Mouse (Mus musculus) monocyte, adult 5-6 weeks (primary cell): ENCODE data around the gene Vstm2l. TPM values are rescaled to one million over a fixed set of nuclear protein-coding genes. Genes with fewer than 3 reads are reported as not detected.

Experiments used
- ATAC-seq: fragments of 153-309, 156-312 bp; replicated peaks from 2 replicates; pipeline ENCODE4 v1.8.0; 2017; ENCODE audit warnings: mild to moderate bottlenecking; ENCODE audit not compliant: low TSS enrichment, insufficient number of reproducible peaks, severe bottlenecking, poor library complexity, low FRiP score
- total RNA-seq: library from RNA; stranded (forward); fragments of 200-1000, 200-491, 200-594 nt; gene quantifications from 3 replicates; pipeline ENCODE4 v1.2.3, GENCODE M21; 2017

Vstm2l gene
- total RNA-seq, 1 experiment from 2014 or later, result not detected

DNA sequence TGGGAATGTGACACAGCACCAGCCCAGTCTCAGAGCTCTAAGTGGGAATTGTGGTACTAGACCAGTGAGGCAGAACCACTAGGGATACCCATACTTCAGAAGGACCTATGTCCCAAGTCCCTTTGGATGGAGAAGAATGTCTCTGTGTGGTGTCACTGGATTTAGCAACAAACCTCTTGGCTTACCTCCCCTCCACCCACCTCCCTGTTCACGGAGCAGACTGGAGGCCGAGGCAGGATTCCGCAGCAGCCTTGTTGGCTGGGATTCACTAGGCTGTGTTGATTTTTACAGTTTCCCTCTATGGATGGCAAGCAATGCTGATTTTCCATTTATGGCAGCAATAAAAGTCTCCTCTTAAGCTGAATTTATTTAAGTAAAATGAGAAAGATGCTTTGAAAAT, 12.5 kb downstream of the Vstm2l start:
- no peak for ATAC-seq

DNA sequence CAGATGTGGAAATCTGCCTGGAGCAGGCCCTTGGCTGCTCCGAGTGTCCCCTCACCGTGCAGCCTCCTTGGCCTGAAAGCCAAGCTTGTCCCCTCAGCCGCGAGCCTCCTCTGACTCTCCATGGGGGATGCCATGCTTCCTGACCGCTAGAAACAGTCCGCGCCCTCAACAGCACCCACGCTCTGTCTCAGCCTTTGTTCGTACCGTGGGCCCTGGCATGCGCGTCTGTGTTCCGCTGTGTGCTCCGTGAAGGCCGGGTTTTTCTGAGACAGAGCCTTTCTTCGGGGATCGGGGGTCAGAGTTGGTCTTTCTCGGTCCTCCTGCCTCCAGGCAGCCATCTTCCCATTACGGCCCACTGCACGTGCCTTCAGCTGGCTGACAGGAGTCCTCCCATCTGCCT, 12.9 kb downstream of the Vstm2l start:
- ATAC-seq, result no peak

GRCm38 (mm10) chr2:157927815-157928214, 13.4 kb downstream of the Vstm2l start:
- no peak for ATAC-seq

GRCm38 (mm10) chr2:157932655-157933054, 18.2 kb downstream of the Vstm2l start:
- no peak for ATAC-seq

- no peak for ATAC-seq
These were observed 21.2 kb downstream of the Vstm2l start for GRCm38 (mm10) chr2:157935444-157936171.

- ATAC-seq, result no peak
These were observed 22.2 kb downstream of the Vstm2l start for GRCm38 (mm10) chr2:157936676-157937075.

- ATAC-seq, result no peak
These were observed 26.2 kb downstream of the Vstm2l start for GRCm38 (mm10) chr2:157940586-157941185.

- ATAC-seq, result no peak
These were observed 29.2 kb downstream of the Vstm2l start for GRCm38 (mm10) chr2:157943514-157944155.

DNA sequence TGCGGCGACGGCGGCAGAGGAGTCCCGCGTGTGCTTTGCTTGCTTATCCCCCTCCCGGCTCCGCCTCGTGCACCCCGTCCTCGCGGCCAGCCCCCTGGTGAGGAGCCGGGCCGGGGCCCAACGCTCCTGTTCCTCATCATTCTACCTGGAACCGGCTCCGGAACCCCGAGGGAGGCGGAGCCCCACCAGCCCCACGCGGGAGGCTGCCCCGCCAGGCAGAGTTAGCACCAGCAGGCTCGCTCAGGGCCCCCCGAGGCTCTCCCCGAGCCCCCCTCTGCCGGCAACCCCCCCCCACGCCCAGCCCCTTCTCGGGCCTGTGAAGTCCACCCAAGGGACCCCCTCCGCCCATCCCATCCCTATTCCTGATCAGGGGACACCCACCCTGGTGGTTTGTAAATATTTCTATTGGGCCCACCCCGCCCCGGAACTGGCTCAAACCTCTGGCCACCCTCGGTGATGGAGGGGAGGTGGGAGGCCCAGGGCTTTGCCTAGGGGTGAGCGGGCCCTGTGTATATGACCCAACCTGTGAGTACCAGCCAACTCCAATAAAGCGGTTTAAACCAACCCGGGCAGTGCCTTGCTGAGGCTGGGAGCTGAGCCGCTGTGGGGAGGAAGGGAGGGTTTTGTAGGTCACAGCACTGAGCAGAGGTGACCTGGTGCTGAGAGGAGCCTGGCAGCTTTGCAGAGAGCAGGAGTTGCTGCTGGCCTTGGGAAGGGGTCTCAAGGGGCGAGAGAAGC, 29.9 kb downstream of the Vstm2l start:
- ATAC-seq, result no peak

DNA sequence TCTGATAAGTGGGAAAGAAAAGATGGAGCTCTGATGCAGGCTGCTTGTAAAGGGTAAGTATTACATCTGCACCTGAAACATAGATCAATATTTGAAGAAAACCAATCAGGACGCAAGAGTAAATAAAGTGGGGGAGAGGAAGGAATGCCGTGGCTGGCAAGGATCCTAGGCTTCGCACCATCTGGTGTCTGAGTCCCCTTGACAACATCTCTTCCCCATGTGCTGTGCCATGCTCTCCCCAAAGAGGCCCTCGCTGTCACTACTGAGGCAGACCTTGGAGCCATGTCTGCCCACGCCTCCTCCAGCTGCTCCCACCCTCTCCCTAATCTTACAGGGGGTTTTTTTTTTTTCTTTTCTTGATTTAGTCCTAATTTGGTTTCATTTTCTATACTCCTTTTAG, 39.5 kb downstream of the Vstm2l start:
- no peak for ATAC-seq

- ATAC-seq, result no peak
These were observed 43.3 kb downstream of the Vstm2l start for GRCm38 (mm10) chr2:157957707-157958108.

GRCm38 (mm10) chr2:157967856-157968255, 53.4 kb downstream of the Vstm2l start:
- no peak for ATAC-seq

DNA sequence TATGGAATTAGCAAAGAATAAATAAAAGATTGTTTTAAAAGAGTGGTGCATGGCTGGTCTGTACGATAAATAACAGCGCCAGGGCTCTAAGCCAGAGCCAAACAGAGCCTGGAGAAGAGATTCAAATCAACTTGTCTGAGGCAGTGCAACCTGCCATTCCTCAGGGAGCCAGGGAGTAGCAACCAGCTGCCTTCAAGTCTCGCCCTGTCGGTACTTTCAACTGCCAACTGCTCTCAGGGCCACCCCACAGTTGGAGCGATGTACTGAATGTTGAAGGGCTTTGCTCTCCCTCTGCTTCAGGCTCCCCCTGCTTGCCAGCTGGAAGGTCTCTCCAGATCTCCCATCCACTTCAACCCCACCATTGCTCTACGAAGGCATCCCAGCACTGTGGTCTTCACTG, 55.7 kb downstream of the Vstm2l start:
- ATAC-seq, result no peak

GRCm38 (mm10) chr2:157970669-157971068, 56.2 kb downstream of the Vstm2l start:
- ATAC-seq, result no peak

DNA sequence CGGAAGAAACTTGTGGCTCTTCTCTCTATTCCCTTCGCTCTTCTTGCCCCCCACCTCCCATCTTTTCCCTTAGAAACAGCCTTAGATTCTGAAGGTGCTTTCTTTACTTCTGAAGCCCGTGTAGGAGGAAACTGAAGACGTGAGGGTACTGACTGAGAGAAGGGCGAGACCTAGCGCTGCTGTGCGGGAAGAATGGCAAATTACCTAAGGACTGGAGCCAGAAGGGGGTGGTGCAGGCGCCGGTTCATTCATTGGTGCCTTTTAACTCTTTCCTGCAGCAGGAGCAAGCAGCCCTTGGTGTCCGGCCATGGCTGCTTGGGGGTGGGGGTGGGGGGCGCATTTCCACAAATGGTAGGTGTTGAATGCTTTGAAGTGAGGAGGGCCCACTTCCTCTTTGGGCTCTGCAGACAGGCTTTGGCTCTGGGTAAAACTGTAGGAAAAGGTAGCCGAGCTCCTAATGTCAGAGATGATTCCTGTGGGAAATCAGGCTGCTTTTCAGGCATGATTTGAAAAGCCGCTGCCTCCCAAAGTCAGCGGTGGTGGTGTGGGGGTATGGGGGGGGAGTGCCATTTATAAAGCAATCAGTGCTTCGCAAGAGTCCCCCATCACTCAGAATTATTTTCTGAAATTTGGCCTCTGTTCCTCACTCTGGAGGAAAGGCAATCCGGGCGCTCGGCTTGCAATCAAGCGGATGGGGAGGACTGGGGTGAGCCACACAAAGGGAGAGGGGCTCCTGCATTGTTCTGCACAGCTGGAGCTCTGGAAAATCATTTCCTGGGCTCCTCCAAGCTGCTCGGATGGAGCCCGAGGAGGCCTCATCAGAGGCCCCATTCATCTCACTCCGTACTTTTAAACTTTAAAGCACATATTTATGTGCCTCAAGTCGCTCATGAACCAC, 60.4 kb downstream of the Vstm2l start:
- no peak for ATAC-seq

DNA sequence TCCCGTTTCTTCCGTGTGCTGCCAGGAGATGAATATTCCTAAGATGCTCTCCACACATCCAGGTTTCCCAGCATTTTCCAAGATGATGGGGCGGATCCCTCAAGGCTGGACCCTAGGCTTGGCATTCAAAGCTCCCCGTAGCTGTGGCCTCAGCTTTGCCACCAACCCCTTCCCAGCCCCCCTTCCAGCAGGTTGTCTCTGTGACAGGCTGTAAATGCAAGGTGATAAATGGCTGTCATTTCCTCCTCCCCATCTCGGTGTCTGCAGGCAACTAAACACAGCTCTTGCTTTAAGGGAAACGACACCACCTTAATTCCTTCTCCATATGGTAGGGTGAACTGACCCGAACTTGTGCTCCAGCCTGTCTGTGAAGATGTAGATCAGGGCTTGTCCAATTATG, 61.1 kb downstream of the Vstm2l start:
- ATAC-seq, result no peak

DNA sequence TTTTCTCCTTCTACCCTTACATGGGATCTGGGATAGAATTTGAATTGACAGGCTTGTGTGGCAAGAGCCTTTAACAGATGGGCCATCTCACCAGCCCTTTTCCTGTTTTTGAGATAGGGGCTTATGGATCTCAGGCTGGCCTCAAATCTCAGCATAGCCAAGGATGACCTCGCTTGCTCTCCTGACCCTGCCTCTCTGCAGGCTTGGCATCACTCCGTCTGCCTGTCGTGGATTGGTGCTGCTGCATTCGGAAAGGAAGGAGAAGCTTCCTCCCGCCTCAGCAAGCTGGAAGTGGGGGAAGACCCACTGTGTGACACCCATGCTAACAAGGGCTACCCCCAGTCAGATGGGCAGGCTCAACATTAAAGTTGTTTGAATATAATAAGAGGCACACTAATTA, 64.8 kb downstream of the Vstm2l start:
- no peak for ATAC-seq

GRCm38 (mm10) chr2:157982727-157983126, 68.3 kb downstream of the Vstm2l start:
- ATAC-seq, result no peak
